Mouse (Mus musculus) lung, embryonic 15.5 days (tissue): ENCODE measurements around the gene Gper1. TPM values are rescaled to one million over a fixed set of nuclear protein-coding genes. Genes with fewer than 3 reads are reported as not detected.
A peak's percentile ranks its signal among the peaks of the same experiment; 100 is the strongest.

Source experiments
- ATAC-seq: fragments of 200-750 bp; cut with Nextera tagmentation; 2 replicates; pipeline ENCODE4 v1.8.0; 2017; ENCODE audit warnings: moderate number of reproducible peaks, borderline replicate concordance; ENCODE audit not compliant: low FRiP score, low TSS enrichment; ENCODE audit errors: extremely low read depth
- H3K27ac ChIP-seq: fragments of 300-500 bp; sonication (generic); 2 replicates; pipeline ENCODE4 v1.5.1; 2015; ENCODE audit warnings: moderate library complexity, mild to moderate bottlenecking, inconsistent platforms
- H3K27me3 ChIP-seq: fragments of 300-500 bp; sonication (generic); 2 replicates; pipeline ENCODE4 v1.6.1; 2015; ENCODE audit warnings: inconsistent platforms
- H3K36me3 ChIP-seq: fragments of 300-500 bp; sonication (generic); 2 replicates; pipeline ENCODE4 v1.6.1; 2015; ENCODE audit warnings: inconsistent platforms
- H3K4me1 ChIP-seq: fragments of 300-500 bp; sonication (generic); 2 replicates; pipeline ENCODE4 v1.6.1; 2015; ENCODE audit warnings: inconsistent platforms
- H3K4me2 ChIP-seq: fragments of 300-500 bp; sonication (generic); 2 replicates; pipeline ENCODE4 v1.6.1; 2015; ENCODE audit warnings: inconsistent platforms, mild to moderate bottlenecking, moderate library complexity
- H3K4me3 ChIP-seq: fragments of 300-500 bp; sonication (generic); 2 replicates; pipeline ENCODE4 v1.5.1; 2015; ENCODE audit warnings: mild to moderate bottlenecking, inconsistent platforms
- H3K9ac ChIP-seq: fragments of 300-500 bp; sonication (generic); 2 replicates; pipeline ENCODE4 v1.6.1; 2015; ENCODE audit warnings: inconsistent platforms
- H3K9me3 ChIP-seq: fragments of 300-500 bp; sonication (generic); 2 replicates; pipeline ENCODE4 v1.6.1; 2016; ENCODE audit warnings: inconsistent platforms
- WGBS: fragments of 180-500 bp; shearing (Covaris S2); methylation state at CpG from one replicate; pipeline ENCODE4 v1.1.7; 2015; 5-methylcytosine and 5-hydroxymethylcytosine counted together
- polyA plus RNA-seq: library from polyadenylated mRNA; unstranded; fragments of >200 nt; fragmentation: Nextera tagmentation; extraction: Ambion mirVana; gene quantifications from 2 replicates; pipeline ENCODE4 v1.2.1, GENCODE M21; 2015

Gene Gper1
- polyA plus RNA-seq, 1 experiment from 2014 or later, result 6.6 TPM

GRCm38 (mm10) chr5:139392219-139393196 lies 30.4 kb upstream of the Gper1 start:
- Histone ChIP-seq H3K36me3 (peaks cover 5% of the 10 kb centered on the region; the same call in 1 of the 2 replicates), H3K9me3 (no peaks in the 10 kb centered on the region), H3K27me3 (no peaks in the 10 kb centered on the region), H3K4me2 (no peak overlapping the region), H3K27ac (no peak overlapping the region), H3K9ac (no peak overlapping the region), H3K4me1 (peaks cover 32% of the 10 kb centered on the region), H3K4me3 (no peak overlapping the region)
- WGBS, result 89% methylated on average over 37 of the region's 37 CpGs
- no peak for ATAC-seq

- Histone ChIP-seq H3K27me3 (no peaks in the 10 kb centered on the region), H3K9ac (no peak overlapping the region), H3K4me2 (no peak overlapping the region), H3K9me3 (no peaks in the 10 kb centered on the region), H3K36me3 (peaks cover 5% of the 10 kb centered on the region; the same call in 1 of the 2 replicates), H3K4me3 (no peak overlapping the region), H3K27ac (no peak overlapping the region), H3K4me1 (peaks cover 27% of the 10 kb centered on the region)
- ATAC-seq, result no peak
- 87% methylated on average over 16 of the region's 16 CpGs for WGBS
Observed at GRCm38 (mm10) chr5:139393197-139393588, 29.8 kb upstream of the Gper1 start.

GRCm38 (mm10) chr5:139394399-139394798 lies 28.6 kb upstream of the Gper1 start:
- WGBS, result 70% methylated on average over 7 of the region's 7 CpGs

GRCm38 (mm10) chr5:139395528-139395927 lies 27.4 kb upstream of the Gper1 start:
- Histone ChIP-seq H3K27ac (no peak overlapping the region), H3K4me3 (no peak overlapping the region), H3K9me3 (no peaks in the 10 kb centered on the region), H3K4me2 (no peak overlapping the region), H3K27me3 (no peaks in the 10 kb centered on the region), H3K9ac (no peak overlapping the region), H3K4me1 (peaks cover 10% of the 10 kb centered on the region), H3K36me3 (peaks cover 5% of the 10 kb centered on the region; the same call in 1 of the 2 replicates)
- 86% methylated on average over 4 of the region's 4 CpGs for WGBS
- no peak for ATAC-seq

More at GRCm38 (mm10) chr5:139394399-139394798, 28.6 kb upstream of the Gper1 start:
- H3K9me3 ChIP-seq, result no peaks in the 10 kb centered on the region
- no peak overlapping the region for H3K4me3 ChIP-seq
- H3K36me3 ChIP-seq, result peaks cover 5% of the 10 kb centered on the region; the same call in 1 of the 2 replicates
- H3K27ac ChIP-seq, result no peak overlapping the region
- ATAC-seq, result no peak
- H3K27me3 ChIP-seq, result no peaks in the 10 kb centered on the region
- no peak overlapping the region for H3K9ac ChIP-seq
- H3K4me2 ChIP-seq, result no peak overlapping the region
- peaks cover 18% of the 10 kb centered on the region for H3K4me1 ChIP-seq

- no peak overlapping the region for H3K4me3 ChIP-seq
- no peak overlapping the region for H3K9ac ChIP-seq
- H3K27ac ChIP-seq, result no peak overlapping the region
- peaks cover 5% of the 10 kb centered on the region; the same call in 1 of the 2 replicates for H3K36me3 ChIP-seq
- no peaks in the 10 kb centered on the region for H3K9me3 ChIP-seq
- no peak for ATAC-seq
- H3K4me2 ChIP-seq, result no peak overlapping the region
- H3K27me3 ChIP-seq, result no peaks in the 10 kb centered on the region
- 89% methylated on average over 4 of the region's 4 CpGs for WGBS
- peaks cover 5% of the 10 kb centered on the region for H3K4me1 ChIP-seq
Observed at GRCm38 (mm10) chr5:139397359-139397916, 25.5 kb upstream of the Gper1 start.

DNA sequence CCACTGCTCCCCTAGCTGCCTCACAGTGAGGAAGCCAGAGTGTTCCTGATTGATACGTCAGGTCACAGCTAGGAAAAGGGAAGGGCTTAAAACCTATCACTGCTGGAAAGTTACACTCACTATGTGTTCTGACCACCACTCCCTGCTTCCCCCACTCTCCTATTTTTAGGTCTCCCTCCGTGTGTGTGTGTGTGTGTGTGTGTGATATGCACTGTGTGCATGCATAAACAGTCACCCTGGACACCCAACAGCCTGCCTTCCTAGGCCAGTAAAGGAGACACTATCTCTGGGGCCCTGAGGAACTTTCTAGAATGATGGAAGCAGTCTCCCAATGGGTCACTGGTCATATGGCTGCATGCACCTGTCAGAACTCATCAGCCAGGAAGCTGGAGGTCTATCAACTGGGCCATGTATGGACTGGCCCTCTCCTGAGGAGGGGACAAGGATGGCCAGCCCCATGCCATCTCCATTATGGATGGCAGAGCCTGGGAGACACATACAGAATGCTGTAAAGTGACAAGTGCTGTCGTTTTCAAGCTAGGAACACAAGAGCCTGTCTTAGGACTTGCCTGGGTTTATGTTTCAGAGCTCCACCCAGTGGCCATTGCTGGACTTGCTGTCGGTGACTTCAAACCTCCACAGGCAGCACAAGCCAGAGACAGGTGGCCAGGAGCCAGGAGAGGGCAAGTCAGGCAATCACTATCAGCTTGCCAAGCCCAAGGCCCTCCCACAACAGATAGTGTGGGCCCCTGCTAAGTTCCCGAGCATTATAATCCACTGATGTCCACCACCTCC lies 24.8 kb upstream of the Gper1 start:
- 31% methylated on average over 5 of the region's 5 CpGs for WGBS
- 0 out of 2 replicates have a peak, but pooled peaks cover 5% of the 10 kb centered on the region for H3K36me3 ChIP-seq
- no peak overlapping the region for H3K4me2 ChIP-seq
- H3K27ac ChIP-seq, result no peak overlapping the region
- no peak overlapping the region for H3K4me3 ChIP-seq
- no peaks in the 10 kb centered on the region for H3K9me3 ChIP-seq
- H3K9ac ChIP-seq, result no peak overlapping the region
- peaks cover 5% of the 10 kb centered on the region for H3K4me1 ChIP-seq
- peak; percentile 70 for ATAC-seq
- no peaks in the 10 kb centered on the region for H3K27me3 ChIP-seq

GRCm38 (mm10) chr5:139398786-139399185 lies 24.2 kb upstream of the Gper1 start:
- H3K9ac ChIP-seq, result no peak overlapping the region
- ATAC-seq, result no peak
- no peak overlapping the region for H3K4me2 ChIP-seq

DNA sequence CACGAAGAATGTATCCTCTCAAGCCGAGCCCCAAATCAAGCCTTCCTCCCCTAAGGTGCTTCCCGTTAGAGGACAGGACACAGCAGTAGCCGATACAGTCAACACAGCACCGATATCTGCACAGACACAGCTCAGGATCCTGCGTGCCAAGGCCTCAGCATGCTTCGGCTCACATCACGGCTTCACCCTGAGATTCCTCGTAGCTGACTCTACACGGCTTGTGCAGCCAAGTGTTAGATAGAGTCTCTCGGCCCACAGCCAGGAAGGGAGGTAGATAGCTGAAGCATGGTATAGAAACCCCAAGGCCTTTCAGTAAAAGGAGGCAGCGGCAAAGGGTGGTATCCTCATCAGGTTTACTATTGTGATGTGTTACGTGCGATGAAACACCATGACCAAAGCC lies 23.0 kb upstream of the Gper1 start:
- Histone ChIP-seq H3K27me3 (no peaks in the 10 kb centered on the region), H3K9ac (no peak overlapping the region), H3K9me3 (no peaks in the 10 kb centered on the region), H3K36me3 (no peaks in the 10 kb centered on the region), H3K27ac (no peak overlapping the region), H3K4me3 (no peak overlapping the region), H3K4me2 (no peak overlapping the region), H3K4me1 (peaks cover 5% of the 10 kb centered on the region)
- no peak for ATAC-seq
- 72% methylated on average over 14 of the region's 14 CpGs for WGBS

More at GRCm38 (mm10) chr5:139398786-139399185, 24.2 kb upstream of the Gper1 start:
- 79% methylated on average over 5 of the region's 5 CpGs for WGBS
- H3K9me3 ChIP-seq, result no peaks in the 10 kb centered on the region
- H3K4me3 ChIP-seq, result no peak overlapping the region
- no peak overlapping the region for H3K27ac ChIP-seq
- 0 out of 2 replicates have a peak, but pooled peaks cover 5% of the 10 kb centered on the region for H3K36me3 ChIP-seq
- no peaks in the 10 kb centered on the region for H3K27me3 ChIP-seq
- peaks cover 5% of the 10 kb centered on the region for H3K4me1 ChIP-seq

DNA sequence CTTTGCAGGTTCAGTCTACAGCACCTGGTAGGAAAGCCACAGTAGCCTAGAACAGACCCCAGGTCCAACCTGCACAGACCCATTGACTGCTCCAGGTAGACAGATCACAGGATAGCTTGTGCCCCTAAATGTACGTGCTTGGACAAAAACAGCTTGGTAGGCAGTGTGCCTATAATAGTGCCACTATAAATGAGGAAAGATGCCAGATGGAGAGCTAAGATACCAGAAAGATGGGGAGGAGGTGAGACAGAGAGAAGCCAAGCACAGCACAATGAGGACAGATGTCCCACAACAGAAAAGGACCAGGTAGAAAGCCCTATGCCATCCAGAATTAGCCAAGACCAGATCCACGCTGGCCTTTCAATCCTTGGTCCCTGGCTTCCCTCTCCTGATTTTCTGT lies 20.8 kb upstream of the Gper1 start:
- ATAC-seq, result no peak
- no peak overlapping the region for H3K4me3 ChIP-seq
- no peaks in the 10 kb centered on the region for H3K36me3 ChIP-seq
- H3K27ac ChIP-seq, result no peak overlapping the region
- H3K27me3 ChIP-seq, result no peaks in the 10 kb centered on the region
- peaks cover 5% of the 10 kb centered on the region for H3K4me1 ChIP-seq
- WGBS, result 93% methylated on average over 2 of the region's 2 CpGs
- no peak overlapping the region for H3K9ac ChIP-seq
- no peak overlapping the region for H3K4me2 ChIP-seq
- no peaks in the 10 kb centered on the region for H3K9me3 ChIP-seq

GRCm38 (mm10) chr5:139403692-139404260 lies 19.2 kb upstream of the Gper1 start:
- Histone ChIP-seq H3K9me3 (no peaks in the 10 kb centered on the region), H3K27me3 (no peaks in the 10 kb centered on the region), H3K4me3 (no peak overlapping the region), H3K9ac (no peak overlapping the region), H3K4me1 (peaks cover 6% of the 10 kb centered on the region; the same call in 1 of the 2 replicates), H3K36me3 (no peaks in the 10 kb centered on the region), H3K4me2 (no peak overlapping the region), H3K27ac (no peak overlapping the region)
- no peak for ATAC-seq
- WGBS, result 78% methylated on average over 8 of the region's 8 CpGs

- no peak for ATAC-seq
- Histone ChIP-seq H3K4me1 (peaks cover 12% of the 10 kb centered on the region; the same call in 1 of the 2 replicates), H3K36me3 (no peaks in the 10 kb centered on the region), H3K9me3 (no peaks in the 10 kb centered on the region), H3K27me3 (no peaks in the 10 kb centered on the region), H3K27ac (no peak within 1 kb of the TSS), H3K4me2 (no peak within 1 kb of the TSS), H3K9ac (no peak within 1 kb of the TSS), H3K4me3 (no peak within 1 kb of the TSS)
- WGBS, result 76% methylated on average over 6 of the region's 6 CpGs
Observed at GRCm38 (mm10) chr5:139404801-139405401, 18.1 kb upstream of the Gper1 start, which contains the start of gene C130050O18Rik. C130050O18Rik (plus strand) TSS chr5:139405280.
